Mouse (Mus musculus) lung, embryonic 14.5 days (tissue): Measurements from ENCODE around the gene Wscd2. TPM values are rescaled to one million over a fixed set of nuclear protein-coding genes. Genes with fewer than 3 reads are reported as not detected.

Experiments used
- ATAC-seq: fragments of 200-750 bp; cut with Nextera tagmentation; 2 replicates; pipeline ENCODE4 v1.8.0; 2017; ENCODE audit warnings: mild to moderate bottlenecking, moderate TSS enrichment, moderate library complexity; ENCODE audit not compliant: insufficient read depth
- DNase-seq: peaks from one replicate; pipeline ENCODE4 v3.0.0-alpha.2; 2015
- H3K27ac ChIP-seq: fragments of 300-500 bp; sonication (generic); 2 replicates; pipeline ENCODE4 v1.5.1; 2014; ENCODE audit warnings: low read depth, mild to moderate bottlenecking, moderate library complexity
- H3K27me3 ChIP-seq: fragments of 300-500 bp; sonication (generic); 2 replicates; pipeline ENCODE4 v1.6.1; 2014; ENCODE audit warnings: low read length, control low read depth; ENCODE audit not compliant: insufficient read depth
- H3K36me3 ChIP-seq: fragments of 300-500 bp; sonication (generic); 2 replicates; pipeline ENCODE4 v1.6.1; 2014; ENCODE audit warnings: control low read depth; ENCODE audit not compliant: insufficient read depth
- H3K4me1 ChIP-seq: fragments of 300-500 bp; sonication (generic); 2 replicates; pipeline ENCODE4 v1.6.1; 2014; ENCODE audit warnings: antibody characterized with exemption, control low read depth; ENCODE audit not compliant: insufficient read depth
- H3K4me2 ChIP-seq: fragments of 300-500 bp; sonication (generic); 2 replicates; pipeline ENCODE4 v1.6.1; 2014; ENCODE audit warnings: mild to moderate bottlenecking
- H3K4me3 ChIP-seq: fragments of 300-500 bp; sonication (generic); 2 replicates; pipeline ENCODE4 v1.5.1; 2014; ENCODE audit warnings: low read depth, low read length
- H3K9ac ChIP-seq: fragments of 300-500 bp; sonication (generic); 2 replicates; pipeline ENCODE4 v1.6.1; 2014
- H3K9me3 ChIP-seq: fragments of 300-500 bp; sonication (generic); 2 replicates; pipeline ENCODE4 v1.6.1; 2016; ENCODE audit warnings: low read depth, low read length, control low read depth
- CTCF ChIP-seq: IDR thresholded peaks from 2 replicates; pipeline ENCODE4 v1.5.1; 2016; ENCODE audit warnings: antibody characterized with exemption, low read depth
- WGBS: fragments of 180-500 bp; shearing (Covaris S2); extraction: QIAGEN DNeasy Blood & Tissue Kit; methylation state at CpG from one replicate; pipeline ENCODE4 v1.1.7; 2014; 5-methylcytosine and 5-hydroxymethylcytosine counted together
- polyA plus RNA-seq: library from polyadenylated mRNA; unstranded; fragments of >200 nt; fragmentation: Nextera tagmentation; extraction: Ambion mirVana; gene quantifications from 2 replicates; pipeline ENCODE4 v1.2.1, GENCODE M21; 2014

Gene Wscd2
- polyA plus RNA-seq, 1 experiment from 2014 or later = 6.4 TPM

DNA sequence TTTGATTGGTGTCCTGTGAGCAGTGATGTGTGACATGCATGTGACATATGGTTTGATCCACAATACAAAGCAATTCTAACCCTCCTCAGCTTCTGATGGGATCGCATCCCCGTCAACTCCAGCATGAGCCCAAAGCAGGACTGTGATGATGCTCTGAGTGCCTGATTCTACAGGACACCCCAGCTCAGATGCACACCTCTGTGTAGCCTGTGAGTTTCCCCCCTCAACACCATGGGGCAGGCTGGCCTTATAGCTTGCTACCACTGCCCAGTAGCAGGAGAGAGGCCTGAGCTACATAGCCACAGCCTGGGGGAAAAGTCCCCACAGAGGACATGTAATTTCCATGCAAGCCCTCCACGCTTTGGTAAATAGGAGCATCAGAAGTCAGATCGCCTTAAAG, 27.3 kb downstream of the Wscd2 start:
- no peak for TF ChIP-seq CTCF
- ATAC-seq (peak; percentile 33; the same call in 1 of the 2 replicates), DNase-seq (no peak)
- no peak overlapping the region for H3K4me3 ChIP-seq
- 55% methylated on average over 4 of the region's 4 CpGs for WGBS
- H3K9me3 ChIP-seq = no peaks in the 10 kb centered on the region
- no peak overlapping the region for H3K9ac ChIP-seq
- 0 out of 2 replicates have a peak, but pooled peaks cover 3% of the 10 kb centered on the region for H3K4me1 ChIP-seq
- H3K27me3 ChIP-seq = no peaks in the 10 kb centered on the region
- H3K4me2 ChIP-seq = no peak overlapping the region
- no peaks in the 10 kb centered on the region for H3K36me3 ChIP-seq
- H3K27ac ChIP-seq = no peak overlapping the region

DNA sequence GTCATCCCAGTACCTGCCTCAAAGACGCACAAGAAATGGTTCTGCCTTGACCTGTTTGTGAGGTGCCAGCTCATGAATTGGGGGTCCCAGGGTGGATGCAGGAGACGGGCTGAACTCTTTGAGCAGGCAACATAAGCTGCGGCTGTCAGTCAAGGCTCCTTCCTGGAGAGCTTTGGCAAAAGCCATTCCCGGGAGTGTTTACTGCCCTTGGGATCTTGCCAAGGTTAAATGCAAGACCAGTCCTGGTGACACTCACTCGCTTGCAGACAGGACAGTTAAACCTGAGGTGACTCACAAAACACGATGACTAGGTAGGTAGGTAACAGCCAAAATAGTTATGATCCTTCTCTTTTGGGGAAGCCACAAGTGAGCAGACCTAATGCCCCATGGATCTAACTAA, 30.9 kb downstream of the Wscd2 start:
- Histone ChIP-seq H3K9ac (no peak overlapping the region), H3K27ac (no peak overlapping the region), H3K9me3 (no peaks in the 10 kb centered on the region), H3K36me3 (no peaks in the 10 kb centered on the region), H3K27me3 (no peaks in the 10 kb centered on the region), H3K4me3 (no peak overlapping the region), H3K4me1 (0 out of 2 replicates have a peak, but pooled peaks cover 3% of the 10 kb centered on the region), H3K4me2 (no peak overlapping the region)
- WGBS = 49% methylated on average over 6 of the region's 6 CpGs
- TF ChIP-seq CTCF = no peak
- ATAC-seq (no peak), DNase-seq (no peak)

DNA sequence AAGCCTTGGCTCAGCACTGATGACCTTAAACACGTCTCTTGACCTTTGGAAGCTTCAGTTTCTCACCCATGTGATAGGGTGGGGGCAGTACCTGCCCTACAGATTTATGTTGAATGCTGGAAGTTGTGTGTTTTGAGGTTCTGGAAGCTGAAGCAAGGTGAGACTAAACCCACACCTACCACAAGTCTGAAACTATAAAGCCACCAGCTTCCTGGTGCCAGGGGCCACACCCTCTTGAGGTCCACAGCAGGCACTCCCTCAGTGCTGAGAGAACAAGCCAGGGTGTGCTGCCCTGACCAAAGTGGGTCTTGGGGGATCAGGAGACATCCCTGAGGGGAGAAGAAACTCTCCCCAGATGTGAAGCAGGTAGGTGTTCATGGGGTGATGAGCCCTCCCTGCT, 48.7 kb downstream of the Wscd2 start:
- Histone ChIP-seq H3K9ac (no peak overlapping the region), H3K36me3 (no peaks in the 10 kb centered on the region), H3K4me2 (no peak overlapping the region), H3K4me3 (no peak overlapping the region), H3K4me1 (no peaks in the 10 kb centered on the region), H3K27me3 (no peaks in the 10 kb centered on the region), H3K27ac (no peak overlapping the region), H3K9me3 (no peaks in the 10 kb centered on the region)
- ATAC-seq (no peak), DNase-seq (no peak)
- 54% methylated on average over 1 of the region's 1 CpGs for WGBS
- no peak for TF ChIP-seq CTCF

DNA sequence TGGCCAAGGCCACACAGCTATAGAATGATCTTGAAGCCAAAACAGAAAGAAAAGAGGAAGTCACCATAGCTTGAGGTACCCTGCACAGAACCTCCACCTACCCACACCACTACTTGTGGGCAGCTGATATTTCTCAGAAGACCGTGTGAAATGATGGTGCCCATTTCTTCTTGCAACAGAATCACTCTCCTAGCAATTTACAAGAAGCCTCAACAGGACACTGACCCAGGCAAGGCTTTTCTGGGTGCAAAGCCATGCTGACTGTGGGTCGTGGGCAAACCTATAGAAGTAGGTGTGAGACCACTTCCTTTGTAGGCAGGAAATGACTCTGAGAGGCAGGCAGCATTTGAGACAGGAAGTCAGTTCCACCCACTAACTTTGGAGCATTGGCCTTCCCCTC, 49.3 kb downstream of the Wscd2 start:
- H3K4me2 ChIP-seq = no peak overlapping the region
- H3K27me3 ChIP-seq = no peaks in the 10 kb centered on the region
- no peaks in the 10 kb centered on the region for H3K36me3 ChIP-seq
- 51% methylated on average over 2 of the region's 2 CpGs for WGBS
- DNase-seq (no peak), ATAC-seq (no peak)
- no peak overlapping the region for H3K9ac ChIP-seq
- H3K27ac ChIP-seq = no peak overlapping the region
- H3K9me3 ChIP-seq = no peaks in the 10 kb centered on the region
- H3K4me1 ChIP-seq = no peaks in the 10 kb centered on the region
- no peak overlapping the region for H3K4me3 ChIP-seq
- TF ChIP-seq CTCF = no peak

DNA sequence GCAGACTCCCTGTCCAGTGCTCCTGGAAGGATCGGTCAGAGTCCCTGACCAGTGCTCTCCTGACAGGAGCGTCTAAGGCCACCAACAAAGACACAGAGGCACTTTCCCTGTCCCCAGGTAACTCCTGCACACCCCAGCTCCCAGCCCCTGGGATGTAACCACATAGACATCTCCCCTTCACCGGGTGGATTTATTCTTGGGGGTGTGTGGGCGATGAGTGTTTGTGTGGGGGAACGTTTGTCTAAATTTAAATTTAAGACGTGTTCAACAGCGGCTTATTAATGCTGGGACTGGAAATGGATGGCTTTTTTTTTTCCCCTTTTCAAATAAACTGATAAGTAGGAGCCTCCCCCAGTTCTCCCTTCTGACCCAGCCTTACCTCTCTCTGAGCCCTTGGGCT, 49.7 kb downstream of the Wscd2 start:
- no peaks in the 10 kb centered on the region for H3K9me3 ChIP-seq
- TF ChIP-seq CTCF = no peak
- H3K9ac ChIP-seq = no peak overlapping the region
- no peaks in the 10 kb centered on the region for H3K36me3 ChIP-seq
- H3K27me3 ChIP-seq = no peaks in the 10 kb centered on the region
- H3K4me1 ChIP-seq = no peaks in the 10 kb centered on the region
- no peak overlapping the region for H3K4me2 ChIP-seq
- ATAC-seq = no peak
- no peak overlapping the region for H3K4me3 ChIP-seq
- no peak for DNase-seq
- no peak overlapping the region for H3K27ac ChIP-seq
- 76% methylated on average over 7 of the region's 7 CpGs for WGBS

DNA sequence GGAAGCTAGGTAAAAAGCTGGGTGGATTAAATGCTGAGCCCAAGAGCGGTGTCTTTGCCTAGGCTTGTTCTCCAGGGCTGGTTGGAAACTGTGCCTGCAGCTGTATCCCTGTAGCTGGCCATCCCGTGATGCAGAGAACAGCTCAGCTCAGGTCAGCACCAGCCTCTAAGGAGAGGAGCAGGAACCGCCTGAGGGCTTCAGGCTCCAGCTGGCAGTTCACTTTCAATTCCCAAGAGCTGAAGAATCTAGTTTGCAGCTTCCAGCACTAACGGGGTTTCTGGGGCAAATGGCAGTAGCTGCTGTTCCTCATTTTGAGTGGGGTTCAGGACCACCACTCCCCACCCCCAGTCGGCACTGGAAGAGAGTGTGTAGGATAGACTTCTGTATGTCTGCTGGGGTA, 51.1 kb downstream of the Wscd2 start:
- Histone ChIP-seq H3K4me2 (no peak overlapping the region), H3K9me3 (no peaks in the 10 kb centered on the region), H3K9ac (no peak overlapping the region), H3K4me3 (no peak overlapping the region), H3K36me3 (no peaks in the 10 kb centered on the region), H3K4me1 (no peaks in the 10 kb centered on the region), H3K27me3 (no peaks in the 10 kb centered on the region), H3K27ac (no peak overlapping the region)
- TF ChIP-seq CTCF = no peak
- DNase-seq (no peak), ATAC-seq (no peak)
- 57% methylated on average over 5 of the region's 5 CpGs for WGBS

DNA sequence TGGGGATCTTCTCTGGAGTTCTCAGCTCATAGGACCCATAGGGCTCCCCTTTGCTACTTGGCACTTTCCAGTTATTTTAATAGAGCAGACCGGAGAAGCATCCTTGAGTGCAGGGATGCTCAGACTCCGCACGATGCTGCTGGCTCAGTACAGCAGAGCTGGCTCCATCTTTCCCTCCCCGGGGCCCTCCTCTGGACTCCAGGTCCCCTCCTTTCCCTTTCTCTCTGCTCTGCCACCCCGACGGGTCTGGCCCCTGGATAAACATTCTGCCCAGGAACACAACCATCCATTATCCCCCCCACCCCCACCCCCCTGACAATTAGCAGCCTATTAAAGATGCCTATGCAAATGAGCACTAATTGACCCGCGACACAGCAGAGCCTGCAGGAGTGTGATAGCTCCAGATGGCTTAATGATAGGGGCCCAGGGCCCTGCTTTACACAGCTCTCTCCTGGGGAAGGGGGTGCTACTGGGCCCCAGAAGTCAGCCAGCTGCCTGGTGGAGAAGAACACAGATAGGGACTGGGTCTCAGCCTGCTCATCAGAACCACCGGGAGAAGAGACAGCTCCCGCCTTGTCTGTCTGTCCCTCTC, 52.8 kb downstream of the Wscd2 start:
- TF ChIP-seq CTCF = no peak
- Histone ChIP-seq H3K4me3 (no peak overlapping the region), H3K27me3 (no peaks in the 10 kb centered on the region), H3K9ac (no peak overlapping the region), H3K4me1 (no peaks in the 10 kb centered on the region), H3K4me2 (no peak overlapping the region), H3K9me3 (no peaks in the 10 kb centered on the region), H3K36me3 (no peaks in the 10 kb centered on the region), H3K27ac (no peak overlapping the region)
- no peak for ATAC-seq
- WGBS = 29% methylated on average over 10 of the region's 10 CpGs
- DNase-seq = no peak
